Mouse (Mus musculus) bone marrow, adult 2 months (tissue): ENCODE data around the gene Gh. TPM values are rescaled to one million over a fixed set of nuclear protein-coding genes. Genes with fewer than 3 reads are reported as not detected.

Experiments used
- H3K27ac ChIP-seq: fragments of 200-500 bp; 2 replicates; pipeline ENCODE4 v1.5.1; 2012; ENCODE audit warnings: low read depth, mild to moderate bottlenecking, control low read depth, inconsistent platforms, low read length; ENCODE audit not compliant: control insufficient read depth, poor library complexity, insufficient read depth
- H3K4me1 ChIP-seq: fragments of 200-500 bp; 2 replicates; pipeline ENCODE4 v1.6.1; 2011; ENCODE audit warnings: low read length; ENCODE audit not compliant: control insufficient read depth, insufficient read depth
- H3K4me3 ChIP-seq: fragments of 200-500 bp; replicated peaks from 2 replicates; pipeline ENCODE3; 2011; ENCODE audit warnings: mild to moderate bottlenecking, low read depth, low read length, control low read depth; ENCODE audit not compliant: control insufficient read depth
- CTCF ChIP-seq: fragments of 200-500 bp; IDR thresholded peaks from 2 replicates; pipeline ENCODE4 v1.5.1; 2011; ENCODE audit warnings: low read length, control low read depth; ENCODE audit not compliant: control insufficient read depth, insufficient read depth
- POLR2A ChIP-seq: fragments of 200-500 bp; IDR thresholded peaks from 2 replicates; pipeline ENCODE4 v1.6.1; 2011; ENCODE audit warnings: low read depth, mild to moderate bottlenecking, control low read depth, low read length, borderline replicate concordance; ENCODE audit not compliant: control insufficient read depth
- WGBS: fragments of 180-500 bp; shearing (Covaris S2); methylation state at CpG from one replicate; pipeline ENCODE4 v1.1.7; 2018; 5-methylcytosine and 5-hydroxymethylcytosine counted together
- polyA plus RNA-seq: library from polyadenylated mRNA; stranded (reverse); fragments of >200 nt; gene quantifications from 2 replicates; pipeline ENCODE4 v1.2.4, GENCODE M21; 2011; ENCODE audit warnings: low replicate concordance; ENCODE audit not compliant: missing spikeins, insufficient read depth, insufficient read length

Gene Gh
- polyA plus RNA-seq, 1 experiment, result not detected

GRCm38 (mm10) chr11:106271794-106272643 is 29.6 kb downstream of the Gh start:
- under 1% methylated on average over 41 of the region's 41 CpGs for WGBS
- peak overlapping the region; percentile 96 for H3K27ac ChIP-seq
- peaks cover 12% of the 10 kb centered on the region for H3K4me1 ChIP-seq
- TF ChIP-seq CTCF (no peak), POLR2A (no peak)
- peak overlapping the region; percentile 93 for H3K4me3 ChIP-seq

- no peak overlapping the region for H3K27ac ChIP-seq
- TF ChIP-seq CTCF, result no peak
- no peak for TF ChIP-seq POLR2A
- 23% methylated on average over 5 of the region's 5 CpGs for WGBS
- peak overlapping the region; percentile 93 for H3K4me3 ChIP-seq
- peaks cover 10% of the 10 kb centered on the region; the same call in 1 of the 2 replicates for H3K4me1 ChIP-seq
Measured at GRCm38 (mm10) chr11:106271131-106271793, 30.4 kb downstream of the Gh start.

- TF ChIP-seq CTCF, result no peak
- TF ChIP-seq POLR2A, result no peak
- peak overlapping the region; percentile 38 for H3K27ac ChIP-seq
- H3K4me3 ChIP-seq, result no peak overlapping the region
- WGBS, result 22% methylated on average over 3 of the region's 3 CpGs
- H3K4me1 ChIP-seq, result peaks cover 7% of the 10 kb centered on the region; the same call in 1 of the 2 replicates
Measured at GRCm38 (mm10) chr11:106269060-106269431, 32.6 kb downstream of the Gh start.

GRCm38 (mm10) chr11:106268326-106269059 is 33.2 kb downstream of the Gh start:
- H3K4me3 ChIP-seq, result no peak overlapping the region
- H3K27ac ChIP-seq, result no peak overlapping the region
- 58% methylated on average over 8 of the region's 8 CpGs for WGBS
- TF ChIP-seq POLR2A (no peak), CTCF (no peak)
- peaks cover 7% of the 10 kb centered on the region; the same call in 1 of the 2 replicates for H3K4me1 ChIP-seq

GRCm38 (mm10) chr11:106267871-106268270 is 33.8 kb downstream of the Gh start:
- H3K27ac ChIP-seq, result no peak overlapping the region
- TF ChIP-seq POLR2A (no peak), CTCF (no peak)
- H3K4me3 ChIP-seq, result no peak overlapping the region
- peaks cover 7% of the 10 kb centered on the region; the same call in 1 of the 2 replicates for H3K4me1 ChIP-seq
- 92% methylated on average over 5 of the region's 5 CpGs for WGBS

GRCm38 (mm10) chr11:106267311-106267852 is 34.3 kb downstream of the Gh start:
- Histone ChIP-seq H3K4me3 (no peak overlapping the region), H3K4me1 (peaks cover 7% of the 10 kb centered on the region; the same call in 1 of the 2 replicates), H3K27ac (no peak overlapping the region)
- TF ChIP-seq POLR2A, result no peak
- 66% methylated on average over 15 of the region's 15 CpGs for WGBS

- H3K4me3 ChIP-seq, result no peak overlapping the region
- TF ChIP-seq CTCF (no peak), POLR2A (no peak)
- H3K27ac ChIP-seq, result no peak overlapping the region
Measured at GRCm38 (mm10) chr11:106266431-106266830, 35.2 kb downstream of the Gh start.

More at GRCm38 (mm10) chr11:106266431-106266830, 35.2 kb downstream of the Gh start:
- WGBS, result 89% methylated on average over 10 of the region's 10 CpGs
- peaks cover 5% of the 10 kb centered on the region; the same call in 1 of the 2 replicates for H3K4me1 ChIP-seq
